Mouse (Mus musculus): ENCODE data around the gene Tmem270. TPM values are rescaled to one million over a fixed set of nuclear protein-coding genes. Genes with fewer than 3 reads are reported as not detected.
A peak's percentile ranks its signal among the peaks of the same experiment; 100 is the strongest.

The Tmem270 gene
- polyA plus RNA-seq, 1 experiment from 2014 or later, result not detected

DNA sequence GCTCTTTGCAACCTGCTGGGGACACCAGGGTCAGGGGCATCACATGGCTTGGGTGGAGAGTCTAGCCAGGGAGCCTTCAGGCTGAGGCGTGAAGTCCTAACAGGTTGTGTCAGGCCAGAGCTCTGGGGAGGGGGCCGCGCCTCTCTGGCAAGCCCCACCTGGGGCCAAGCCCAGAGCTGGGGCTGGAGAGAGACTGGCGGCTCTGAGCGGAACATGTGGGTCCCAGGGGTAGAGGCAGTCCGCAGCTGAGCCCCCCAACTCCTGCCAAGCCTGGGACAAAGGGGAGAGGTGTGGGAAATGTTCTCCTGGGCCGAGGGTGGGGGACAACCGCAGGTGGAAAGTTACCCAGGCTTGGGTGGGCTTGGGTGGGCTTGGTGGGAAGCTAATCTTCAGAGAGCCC, 9.6 kb downstream of the Tmem270 start:
- TF ChIP-seq CTCF (IDR thresholded peaks at IDR 0.05; ENCODE audit: low read depth) (no peak), EP300 (IDR thresholded peaks at IDR 0.05; ENCODE audit: low read depth) (no peak)
- Histone ChIP-seq H3K4me1 (ENCODE audit: insufficient read depth) (no peaks in the 10 kb centered on the region), H3K4me2 (ENCODE audit: low read depth, low read length) (no peak overlapping the region), H3K9ac (replicated peaks) (no peak overlapping the region), H3K9me3 (ENCODE audit: low read length) (no peaks in the 10 kb centered on the region), H3K36me3 (replicated peaks; ENCODE audit: insufficient read depth, low read length) (no peaks in the 10 kb centered on the region), H3K27me3 (ENCODE audit: insufficient read depth, low read length) (no peaks in the 10 kb centered on the region), H3K4me3 (ENCODE audit: low read depth, low read length) (no peak overlapping the region), H3K27ac (ENCODE audit: low read depth) (no peak overlapping the region)
- ATAC-seq (no peak), DNase-seq (no peak)
- 68% methylated on average over 8 of the region's 8 CpGs for WGBS (ENCODE audit: insufficient replicate concordance)

DNA sequence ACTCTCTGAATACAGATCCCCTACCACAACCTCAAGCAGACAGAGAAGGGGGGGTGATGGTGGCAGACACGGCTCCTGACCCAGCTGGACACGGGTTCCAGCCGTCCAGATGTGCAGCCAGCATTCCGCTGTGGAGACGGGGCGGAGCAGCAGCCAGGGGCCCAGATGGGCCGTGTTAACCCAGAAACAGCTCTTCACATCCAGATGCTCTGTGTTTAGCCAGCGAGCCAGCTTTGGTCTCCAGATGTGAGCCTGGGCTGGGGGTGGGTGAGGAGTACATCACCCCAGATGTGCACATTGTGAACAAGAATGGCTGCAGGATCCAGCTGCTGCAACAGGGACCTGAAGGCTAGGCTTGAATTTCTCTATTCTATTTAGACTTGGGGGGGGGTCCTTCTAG, 11.2 kb downstream of the Tmem270 start:
- no peak overlapping the region for H3K4me2 ChIP-seq (ENCODE audit: low read depth, low read length)
- no peak overlapping the region for H3K27ac ChIP-seq (ENCODE audit: low read depth)
- H3K9ac ChIP-seq (replicated peaks), result no peak overlapping the region
- no peaks in the 10 kb centered on the region for H3K27me3 ChIP-seq (ENCODE audit: insufficient read depth, low read length)
- WGBS (ENCODE audit: insufficient replicate concordance), result 77% methylated on average over 8 of the region's 8 CpGs
- ATAC-seq, result no peak
- H3K9me3 ChIP-seq (ENCODE audit: low read length), result no peaks in the 10 kb centered on the region
- no peaks in the 10 kb centered on the region for H3K4me1 ChIP-seq (ENCODE audit: insufficient read depth)
- H3K4me3 ChIP-seq (ENCODE audit: low read depth, low read length), result no peak overlapping the region
- TF ChIP-seq EP300 (IDR thresholded peaks at IDR 0.05; ENCODE audit: low read depth) (no peak), CTCF (IDR thresholded peaks at IDR 0.05; ENCODE audit: low read depth) (no peak)
- H3K36me3 ChIP-seq (replicated peaks; ENCODE audit: insufficient read depth, low read length), result no peaks in the 10 kb centered on the region
- no peak for DNase-seq

DNA sequence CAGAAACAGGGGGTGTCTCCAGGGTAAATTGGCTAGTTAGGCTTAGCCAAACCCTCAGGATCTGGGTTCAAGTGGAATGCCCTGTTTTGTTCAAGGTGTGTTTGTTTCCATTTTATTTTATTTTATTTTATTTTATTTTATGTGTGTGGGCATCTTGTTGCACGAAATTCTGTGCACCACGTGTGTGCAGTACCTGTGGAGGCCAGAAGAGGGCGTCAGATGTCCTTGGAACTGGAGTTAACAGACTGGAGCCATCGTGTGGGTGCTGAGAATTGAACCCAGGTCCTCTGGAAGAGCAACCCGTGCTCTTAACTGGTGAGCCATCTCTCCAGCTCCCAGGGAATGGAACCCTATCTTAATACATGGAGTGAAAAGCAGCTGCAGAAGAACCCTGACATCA, 13.8 kb downstream of the Tmem270 start:
- H3K4me1 ChIP-seq (ENCODE audit: insufficient read depth), result no peaks in the 10 kb centered on the region
- TF ChIP-seq EP300 (IDR thresholded peaks at IDR 0.05; ENCODE audit: low read depth) (no peak), CTCF (IDR thresholded peaks at IDR 0.05; ENCODE audit: low read depth) (peak; percentile 37)
- H3K27me3 ChIP-seq (ENCODE audit: insufficient read depth, low read length), result no peaks in the 10 kb centered on the region
- H3K9ac ChIP-seq (replicated peaks), result no peak overlapping the region
- H3K27ac ChIP-seq (ENCODE audit: low read depth), result no peak overlapping the region
- no peak for ATAC-seq
- WGBS (ENCODE audit: insufficient replicate concordance), result 73% methylated on average over 5 of the region's 5 CpGs
- DNase-seq, result no peak
- H3K9me3 ChIP-seq (ENCODE audit: low read length), result no peaks in the 10 kb centered on the region
- no peak overlapping the region for H3K4me3 ChIP-seq (ENCODE audit: low read depth, low read length)
- H3K36me3 ChIP-seq (replicated peaks; ENCODE audit: insufficient read depth, low read length), result no peaks in the 10 kb centered on the region
- H3K4me2 ChIP-seq (ENCODE audit: low read depth, low read length), result no peak overlapping the region

DNA sequence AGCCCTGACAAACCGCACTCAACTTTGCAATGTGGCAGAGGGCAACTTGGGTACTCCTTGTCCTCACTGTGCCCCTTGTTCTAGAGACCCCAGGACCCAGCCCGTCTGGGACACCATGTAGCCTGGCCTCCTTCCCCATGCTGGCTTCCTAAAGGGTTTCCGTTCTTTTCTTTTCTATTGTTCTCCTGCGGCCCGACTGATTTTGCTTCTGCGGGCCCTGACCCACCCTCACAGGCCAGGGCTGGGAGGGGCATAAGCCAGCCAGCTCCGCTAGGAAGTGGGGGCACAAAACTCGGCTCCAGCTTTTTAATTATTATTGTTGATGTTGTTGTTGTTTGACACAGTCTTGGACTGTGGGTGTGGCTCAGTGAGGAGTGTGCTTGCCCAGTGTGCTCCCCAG, 15.0 kb downstream of the Tmem270 start:
- H3K4me2 ChIP-seq (ENCODE audit: low read depth, low read length), result no peak overlapping the region
- H3K36me3 ChIP-seq (replicated peaks; ENCODE audit: insufficient read depth, low read length), result no peaks in the 10 kb centered on the region
- H3K4me1 ChIP-seq (ENCODE audit: insufficient read depth), result no peaks in the 10 kb centered on the region
- DNase-seq (no peak), ATAC-seq (no peak)
- H3K9ac ChIP-seq (replicated peaks), result no peak overlapping the region
- H3K27me3 ChIP-seq (ENCODE audit: insufficient read depth, low read length), result no peaks in the 10 kb centered on the region
- no peak for TF ChIP-seq CTCF (IDR thresholded peaks at IDR 0.05; ENCODE audit: low read depth)
- no peak for TF ChIP-seq EP300 (IDR thresholded peaks at IDR 0.05; ENCODE audit: low read depth)
- H3K27ac ChIP-seq (ENCODE audit: low read depth), result no peak overlapping the region
- WGBS (ENCODE audit: insufficient replicate concordance), result 45% methylated on average over 8 of the region's 8 CpGs
- H3K4me3 ChIP-seq (ENCODE audit: low read depth, low read length), result no peak overlapping the region
- no peaks in the 10 kb centered on the region for H3K9me3 ChIP-seq (ENCODE audit: low read length)

DNA sequence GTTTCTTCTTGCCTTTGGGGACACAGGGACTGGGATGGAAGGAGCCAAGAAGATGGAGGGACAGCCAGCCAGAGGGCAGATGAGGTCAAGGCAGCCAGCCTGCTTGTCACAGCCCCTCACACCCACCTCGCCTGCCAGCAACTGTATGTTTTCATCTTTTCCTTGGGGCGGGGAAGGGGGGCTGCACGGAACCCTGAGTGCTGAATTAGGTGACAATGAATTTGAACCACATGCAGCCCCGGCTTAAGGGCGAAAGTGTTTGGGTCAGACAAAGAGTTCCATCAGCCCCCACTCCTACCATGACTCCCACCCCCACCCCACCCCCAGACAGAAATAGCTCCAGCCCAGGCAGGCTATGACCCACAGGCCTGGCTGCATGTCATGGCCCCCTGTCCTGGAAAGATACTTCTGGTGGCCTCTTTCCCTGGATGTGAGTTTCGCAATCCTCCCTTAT, 15.9 kb downstream of the Tmem270 start:
- Histone ChIP-seq H3K9me3 (ENCODE audit: low read length) (no peaks in the 10 kb centered on the region), H3K27ac (ENCODE audit: low read depth) (no peak overlapping the region), H3K4me1 (ENCODE audit: insufficient read depth) (no peaks in the 10 kb centered on the region), H3K4me3 (ENCODE audit: low read depth, low read length) (no peak overlapping the region), H3K27me3 (ENCODE audit: insufficient read depth, low read length) (no peaks in the 10 kb centered on the region), H3K9ac (replicated peaks) (no peak overlapping the region), H3K4me2 (ENCODE audit: low read depth, low read length) (no peak overlapping the region), H3K36me3 (replicated peaks; ENCODE audit: insufficient read depth, low read length) (no peaks in the 10 kb centered on the region)
- DNase-seq, result no peak
- 75% methylated on average over 6 of the region's 6 CpGs for WGBS (ENCODE audit: insufficient replicate concordance)
- ATAC-seq, result no peak
- TF ChIP-seq EP300 (IDR thresholded peaks at IDR 0.05; ENCODE audit: low read depth), result no peak
- no peak for TF ChIP-seq CTCF (IDR thresholded peaks at IDR 0.05; ENCODE audit: low read depth)

DNA sequence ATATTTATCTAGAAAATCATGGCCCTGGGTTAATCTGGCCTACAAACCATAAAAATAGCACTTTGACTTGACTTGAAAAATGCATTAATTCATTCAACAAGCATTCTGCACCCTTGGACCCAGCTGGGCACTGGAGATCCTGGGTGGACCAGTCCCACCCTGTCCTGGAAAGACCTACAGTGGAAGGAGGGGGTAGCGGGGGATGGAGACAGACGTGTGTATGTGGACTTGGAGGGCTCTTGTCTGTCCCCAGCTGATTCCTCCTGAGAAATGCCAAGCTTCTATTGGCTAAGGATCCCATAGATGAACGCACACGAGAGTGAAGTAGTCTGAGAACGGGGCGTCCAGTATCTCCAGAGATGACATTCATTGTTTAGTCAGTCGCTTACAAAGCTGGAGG, 18.0 kb downstream of the Tmem270 start:
- TF ChIP-seq CTCF (IDR thresholded peaks at IDR 0.05; ENCODE audit: low read depth) (no peak), EP300 (IDR thresholded peaks at IDR 0.05; ENCODE audit: low read depth) (no peak)
- DNase-seq (no peak), ATAC-seq (no peak)
- H3K27ac ChIP-seq (ENCODE audit: low read depth), result no peak overlapping the region
- 70% methylated on average over 7 of the region's 7 CpGs for WGBS (ENCODE audit: insufficient replicate concordance)
- no peaks in the 10 kb centered on the region for H3K36me3 ChIP-seq (replicated peaks; ENCODE audit: insufficient read depth, low read length)
- no peaks in the 10 kb centered on the region for H3K9me3 ChIP-seq (ENCODE audit: low read length)
- no peaks in the 10 kb centered on the region for H3K4me1 ChIP-seq (ENCODE audit: insufficient read depth)
- H3K4me2 ChIP-seq (ENCODE audit: low read depth, low read length), result no peak overlapping the region
- H3K9ac ChIP-seq (replicated peaks), result no peak overlapping the region
- H3K4me3 ChIP-seq (ENCODE audit: low read depth, low read length), result no peak overlapping the region
- no peaks in the 10 kb centered on the region for H3K27me3 ChIP-seq (ENCODE audit: insufficient read depth, low read length)

Data from liver, postnatal 0 days (tissue).